Mouse (Mus musculus) small intestine, adult 2 months (tissue): ENCODE results near the gene Cdk2ap1.

Source experiments
- CTCF ChIP-seq: fragments of 200-500 bp; IDR thresholded peaks from 2 replicates; pipeline ENCODE4 v1.5.1; 2012; ENCODE audit warnings: low read depth, mild to moderate bottlenecking, control low read depth, inconsistent platforms, low read length, moderate library complexity, mixed read lengths; ENCODE audit not compliant: insufficient replicate concordance, insufficient read length; ENCODE audit errors: extremely low read depth
- POLR2A ChIP-seq: fragments of 200-500 bp; IDR thresholded peaks from 2 replicates; pipeline ENCODE4 v1.6.1; 2012; ENCODE audit warnings: low read depth, mild to moderate bottlenecking, control low read depth, inconsistent platforms, low read length, moderate library complexity

GRCm38 (mm10) chr5:124315498-124315897 is 47.4 kb downstream of the Cdk2ap1 start:
- TF ChIP-seq CTCF (no peak), POLR2A (no peak)
